Mouse (Mus musculus) mouse embryonic stem cell (cell line): ENCODE data around the gene Dnase1.

Experiments used
- in situ Hi-C, 2 experiments: fragments of 300-500 bp; cut with MboI; formaldehyde crosslinking; loops; 1 replicate in 1 of 2; 3 replicates in 1 of 2; pipeline ENCODE4 v1.14.3; 2019 to 2020; ENCODE audit warnings: low sequenced_read_pairs in 2 of 2, low pct_unique_long_range_greater_than_20kb in 1 of 2, mixed read lengths in 1 of 2; ENCODE audit not compliant: unreplicated experiment in 1 of 2

Gene Dnase1

DNA sequence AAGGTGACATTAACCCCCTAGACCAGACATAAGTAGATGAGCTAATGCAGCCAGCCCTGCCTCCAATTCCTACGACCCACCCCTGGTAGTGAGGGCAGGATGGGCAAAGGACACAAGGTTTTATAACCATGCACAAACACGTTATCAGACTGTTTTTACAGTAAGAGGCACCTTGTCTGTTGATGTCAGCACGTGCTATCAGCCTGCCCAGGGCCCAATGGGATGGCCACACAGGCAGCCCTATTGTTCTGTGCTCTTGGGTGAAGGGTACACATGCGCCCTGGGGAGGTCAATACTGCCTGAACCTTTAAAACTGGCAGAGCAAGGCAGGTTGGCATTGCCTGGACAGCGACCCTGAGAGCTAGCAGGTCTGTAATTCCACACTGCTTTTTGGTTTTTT is at the start of gene Dnase1:
Gene Dnase1 (plus strand): TSS at position 136 of the 400 bp plus-strand sequence.
- in situ Hi-C loops: no loop called here

GRCm38 (mm10) chr16:3988410-3988809 is 48.3 kb upstream of the Dnase1 start:
- in situ Hi-C loops: no loop called here

- in situ Hi-C loops: loop anchor here (10.0 to 25.0 kb wide), 2 partner anchors 159 to 166 kb away; partner anchors contain the start of genes Zfp174 (in 2 of the 2) and Olfr15 (in 1 of the 2)
Measured at GRCm38 (mm10) chr16:4003489-4004398, 33.0 kb upstream of the Dnase1 start, which contains the start of gene Slx4. Gene Slx4, minus strand, starts transcription at chr16:4003770.

- in situ Hi-C loops: loop anchor here in 1 of 2 experiments (25.0 kb wide), 1 partner anchor 176 kb away; the partner anchor contains the start of genes Olfr15 and Zfp174
Measured at GRCm38 (mm10) chr16:4012882-4013570, 23.7 kb upstream of the Dnase1 start.

- in situ Hi-C loops: loop anchor here in 1 of 2 experiments (25.0 kb wide), 1 partner anchor 177 kb away; the partner anchor contains the start of genes Olfr15 and Zfp174
Measured at GRCm38 (mm10) chr16:4014040-4014668, 22.6 kb upstream of the Dnase1 start.

GRCm38 (mm10) chr16:4016786-4017185 is 20.0 kb upstream of the Dnase1 start:
- in situ Hi-C loops: loop anchor here in 1 of 2 experiments (25.0 kb wide), 1 partner anchor 179 kb away; the partner anchor contains the start of genes Olfr15 and Zfp174

DNA sequence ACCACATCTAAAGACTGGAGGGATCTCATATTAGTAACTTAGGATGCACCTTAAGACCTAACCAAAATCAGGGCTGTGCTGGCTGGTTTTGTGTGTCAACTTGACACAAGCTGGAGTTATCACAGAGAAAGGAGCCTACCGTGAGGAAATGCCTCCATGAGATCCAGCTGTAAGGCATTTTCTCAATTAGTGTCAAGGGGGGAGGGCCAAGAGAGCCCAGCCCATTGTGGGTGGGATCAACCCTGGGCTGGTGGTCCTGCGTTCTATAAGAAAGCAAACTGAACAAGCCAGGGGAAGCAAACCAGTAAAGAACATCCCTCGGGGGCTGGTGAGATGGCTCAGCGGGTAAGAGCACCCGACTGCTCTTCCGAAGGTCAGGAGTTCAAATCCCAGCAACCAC is 19.3 kb upstream of the Dnase1 start:
- in situ Hi-C loops: loop anchor here in 1 of 2 experiments (25.0 kb wide), 1 partner anchor 180 kb away; the partner anchor contains the start of genes Olfr15 and Zfp174

- in situ Hi-C loops: loop anchor here in 1 of 2 experiments (25.0 kb wide), 1 partner anchor 184 kb away; the partner anchor contains the start of genes Olfr15 and Zfp174
Measured at GRCm38 (mm10) chr16:4021241-4021640, 15.5 kb upstream of the Dnase1 start.

DNA sequence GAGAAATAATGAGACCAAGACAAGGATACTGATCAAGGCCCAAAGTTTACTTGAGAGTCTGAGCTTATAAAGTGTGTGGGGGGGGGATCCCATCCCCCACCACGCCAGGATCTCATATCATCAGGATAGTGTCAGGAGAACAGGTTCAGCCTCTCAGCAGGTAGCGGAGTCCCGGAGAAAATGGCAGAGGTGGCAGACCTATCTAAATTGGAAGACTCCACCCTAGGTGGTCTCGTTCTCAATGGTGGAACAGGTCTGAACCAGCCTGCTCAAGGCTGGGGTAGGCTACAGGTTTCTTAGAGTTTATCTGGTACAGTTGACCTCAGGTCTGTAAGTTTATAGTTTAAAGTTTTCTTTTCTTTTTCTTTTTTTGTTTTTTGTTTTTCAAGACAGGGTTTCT is 14.0 kb upstream of the Dnase1 start:
- in situ Hi-C loops: loop anchor here in 1 of 2 experiments (25.0 kb wide), 1 partner anchor 185 kb away; the partner anchor contains the start of genes Olfr15 and Zfp174

DNA sequence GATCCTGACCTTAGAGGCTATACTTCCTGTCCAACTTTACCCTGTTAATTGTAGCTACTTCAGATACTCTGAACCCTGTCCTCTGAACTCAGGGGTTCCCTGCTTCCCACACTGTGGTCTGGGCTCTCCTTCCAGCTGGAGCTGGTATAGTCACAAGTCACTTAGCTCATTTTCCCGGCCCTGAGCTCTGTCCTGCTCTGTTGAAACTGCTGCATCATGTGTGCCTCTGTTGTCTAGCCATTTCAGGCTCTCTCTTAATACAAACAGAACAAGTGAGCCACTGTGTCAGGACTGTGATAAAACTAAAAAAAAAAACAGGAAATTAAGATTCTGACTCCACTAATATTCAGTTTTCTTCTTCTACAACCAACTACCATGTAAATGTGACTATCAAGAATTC is 10.1 kb upstream of the Dnase1 start:
- in situ Hi-C loops: no loop called here

DNA sequence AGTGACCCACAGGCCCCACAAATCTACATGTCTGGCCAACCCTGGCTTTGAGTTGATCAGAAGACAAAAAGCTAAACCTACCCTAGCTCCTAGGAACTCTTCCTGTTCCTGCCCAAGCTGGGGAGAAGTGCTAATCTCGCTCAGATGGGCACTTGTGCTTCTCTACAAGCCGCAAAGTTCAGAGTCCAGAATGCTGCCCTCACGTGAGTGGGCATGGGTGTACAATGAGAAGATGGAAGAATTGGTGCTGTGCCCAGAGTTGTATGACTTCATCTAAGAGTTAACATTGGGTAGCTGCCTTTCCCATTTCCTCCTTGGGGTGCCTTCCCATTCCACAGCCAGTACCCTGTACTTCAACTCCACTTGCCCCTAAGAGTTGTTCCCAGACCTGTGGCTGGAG is 9.5 kb upstream of the Dnase1 start:
- in situ Hi-C loops: no loop called here

- in situ Hi-C loops: no loop called here
Measured at GRCm38 (mm10) chr16:4029371-4029841, 7.3 kb upstream of the Dnase1 start.

- in situ Hi-C loops: no loop called here
Measured at GRCm38 (mm10) chr16:4030501-4030900, 6.2 kb upstream of the Dnase1 start.

DNA sequence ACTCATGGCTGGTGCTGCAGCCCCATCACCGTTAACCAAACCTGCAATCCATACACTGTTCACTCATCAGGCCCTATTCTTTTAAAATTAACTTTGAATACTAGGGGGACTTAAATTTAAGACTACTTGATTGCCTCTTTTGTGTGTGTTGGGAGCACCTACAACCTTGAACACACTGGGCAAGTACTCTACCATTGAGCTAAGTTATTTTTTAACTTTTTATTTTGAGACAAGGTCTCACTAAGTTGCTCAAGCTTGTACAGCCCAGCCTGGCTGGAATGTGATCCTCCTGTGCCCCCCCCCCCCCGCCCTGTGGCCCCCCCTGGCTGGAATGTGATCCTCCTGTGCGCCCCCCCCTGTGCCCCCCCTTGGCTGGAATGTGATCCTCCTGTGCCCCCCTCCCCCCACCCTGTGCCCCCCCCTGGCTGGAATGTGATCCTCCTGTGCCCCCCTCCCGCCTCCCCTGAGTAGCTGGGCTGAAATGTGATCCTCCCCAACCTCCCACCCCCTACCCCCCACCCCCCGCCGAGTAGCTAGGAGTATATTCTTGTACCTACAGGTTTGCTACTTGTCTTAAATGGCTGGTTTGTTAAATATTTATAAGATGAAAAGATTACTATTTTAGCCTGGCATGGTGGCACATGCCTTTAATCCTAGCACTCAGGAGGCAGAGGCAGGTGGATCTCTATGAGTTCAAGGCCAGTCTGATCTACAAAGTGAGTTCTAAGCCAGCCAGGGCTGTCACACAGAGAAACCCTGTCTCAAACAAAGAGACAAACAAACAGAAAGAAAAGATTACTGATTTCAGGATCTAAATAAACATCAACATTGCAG is 5.1 kb upstream of the Dnase1 start:
- in situ Hi-C loops: no loop called here

- in situ Hi-C loops: no loop called here
Measured at GRCm38 (mm10) chr16:4032341-4032748, 4.4 kb upstream of the Dnase1 start.

DNA sequence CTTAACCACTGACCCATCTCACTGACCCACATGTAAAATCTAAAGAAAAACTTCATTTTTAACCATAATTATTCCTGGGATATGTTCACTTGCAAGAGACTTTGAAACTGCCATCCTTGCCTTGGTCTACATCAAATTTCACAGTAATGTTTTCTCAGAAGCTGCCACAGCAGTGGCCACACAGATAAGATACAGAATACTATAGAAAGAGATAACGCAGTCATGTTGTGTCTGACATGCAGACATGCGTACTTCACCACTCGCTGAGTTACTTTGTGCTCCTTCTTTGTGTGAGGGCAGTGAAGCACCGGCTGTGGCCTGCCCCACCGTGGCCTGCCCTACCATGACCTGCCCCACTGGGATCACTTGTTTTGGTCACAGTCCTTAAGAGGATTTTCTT is 2.8 kb upstream of the Dnase1 start:
- in situ Hi-C loops: no loop called here

- in situ Hi-C loops: no loop called here
Measured at GRCm38 (mm10) chr16:4034476-4034875, 2.3 kb upstream of the Dnase1 start.
